Mouse (Mus musculus) ES-Bruce4 (cell line): ENCODE measurements around the gene Fastkd5.

Experiments
- CTCF ChIP-seq: IDR thresholded peaks from one replicate; pipeline ENCODE4 v1.8.1; 2011; ENCODE audit warnings: low read depth, low read length
- POLR2A ChIP-seq: IDR thresholded peaks from one replicate; pipeline ENCODE4 v1.8.1; 2011; ENCODE audit warnings: low read length; ENCODE audit not compliant: insufficient read depth

- no peak for TF ChIP-seq CTCF
- no peak for TF ChIP-seq POLR2A
Measured at GRCm38 (mm10) chr2:130564063-130564462, 65.8 kb downstream of the Fastkd5 start.
